Mouse (Mus musculus) spleen, adult 10 weeks (tissue): ENCODE data around the gene Gm12258. TPM values are rescaled to one million over a fixed set of nuclear protein-coding genes. Genes with fewer than 3 reads are reported as not detected.

ENCODE experiments used
- polyA plus RNA-seq: library from polyadenylated mRNA; stranded (reverse); fragments of 350-450 nt; fragmentation: Illumina TruSeq; extraction: RNeasy Lipid Tissue Mini Kit (QIAGEN cat#74804); gene quantifications from one replicate; pipeline ENCODE4 v1.2.3, GENCODE M21; 2015; ENCODE audit warnings: low replicate concordance; ENCODE audit not compliant: insufficient read depth

Gm12258 gene
- polyA plus RNA-seq: 16.5 TPM

DNA sequence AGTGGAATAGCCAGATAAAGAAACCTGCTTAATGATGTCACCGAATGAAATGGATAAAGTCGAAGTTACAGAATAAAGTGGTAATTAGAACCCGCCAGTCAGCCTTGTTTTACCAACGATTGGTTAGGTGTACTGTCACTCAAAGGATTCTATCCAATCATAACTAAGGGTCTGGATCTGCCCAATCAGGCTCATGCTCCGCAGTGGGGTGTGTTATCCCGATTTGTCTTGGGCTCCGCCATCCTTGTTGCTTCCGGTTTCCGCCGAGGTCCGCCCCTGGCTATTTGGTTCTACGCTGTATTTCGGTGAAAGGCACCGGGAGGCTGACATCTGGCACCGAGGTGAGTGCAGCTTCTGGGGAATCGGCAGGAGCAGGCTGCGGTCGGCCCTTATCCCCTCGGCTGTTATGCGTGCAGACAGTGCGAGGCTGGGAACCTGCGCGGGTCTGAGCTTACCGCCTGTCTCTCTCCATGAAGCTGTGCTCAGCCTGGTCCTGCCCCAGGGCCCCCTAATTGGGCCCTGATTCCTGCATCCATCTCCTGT lies at the start of gene Gm12258:
Gm12258 (plus strand) TSS at position 240 of the 543 bp plus-strand sequence.

DNA sequence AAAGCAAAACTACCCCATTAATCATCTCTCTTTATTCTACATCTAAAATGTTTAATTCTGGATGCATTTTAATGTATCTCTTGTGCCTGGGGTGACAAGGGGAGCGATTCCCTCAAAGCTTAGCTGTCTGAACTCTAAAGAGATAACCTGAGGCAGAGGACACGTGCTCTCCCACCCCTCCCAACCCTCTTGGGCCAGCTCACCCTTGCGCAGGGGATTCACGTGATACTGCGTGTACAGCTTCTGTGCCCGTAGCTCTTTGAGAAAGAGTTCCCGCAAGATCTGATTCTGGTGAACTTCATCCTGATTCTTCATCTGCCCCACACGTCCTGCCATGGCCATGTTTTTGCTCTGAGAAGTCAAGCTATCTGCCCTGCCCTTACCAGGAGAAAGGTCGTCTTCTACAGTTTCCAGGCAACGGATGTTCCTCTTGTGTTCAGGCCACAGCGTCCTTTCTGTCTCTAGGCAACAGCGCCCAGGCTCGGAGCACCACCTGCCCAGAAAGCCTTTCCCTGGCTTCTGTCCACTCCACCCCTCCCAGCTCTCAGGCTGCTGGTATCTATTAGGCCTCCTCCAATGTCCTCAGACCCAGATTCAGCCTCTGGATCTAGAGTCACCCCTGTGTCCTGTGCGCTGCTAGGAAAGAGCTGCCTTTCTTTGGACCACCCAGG lies 45.3 kb upstream of the Gm12258 start, which contains the start of gene Fam183b:
Fam183b (minus strand) TSS at position 403 of the 671 bp plus-strand sequence.

GRCm38 (mm10) chr11:58814700-58815099 lies 32.3 kb upstream of the Gm12258 start, which contains the start of gene Olfr313:
Olfr313 (plus strand) TSS chr11:58815000.

DNA sequence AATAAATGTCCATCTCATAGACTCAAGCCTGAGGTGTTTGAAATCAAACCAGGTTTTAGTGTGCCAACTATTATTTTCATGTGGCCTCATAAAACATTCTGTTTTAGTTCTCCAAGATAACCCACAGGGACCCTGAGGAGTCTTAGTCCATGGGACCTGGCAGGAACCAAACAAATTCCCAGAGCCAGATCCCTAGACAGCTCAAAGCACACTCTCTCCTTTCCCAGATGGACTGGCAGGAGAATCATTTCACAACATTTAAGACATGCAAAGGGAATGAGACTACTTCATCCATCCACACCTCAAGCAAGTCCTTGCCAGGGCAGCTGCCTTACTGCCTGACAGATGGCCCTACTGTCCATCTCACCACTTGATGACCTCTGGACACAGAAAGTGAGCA lies 18.0 kb upstream of the Gm12258 start, which contains the start of gene Olfr312:
Olfr312 (plus strand) TSS at position 301 of the 400 bp plus-strand sequence.

GRCm38 (mm10) chr11:58838951-58839350 lies 8.0 kb upstream of the Gm12258 start, which contains the start of gene Olfr311:
Olfr311 (plus strand) TSS chr11:58839251.

GRCm38 (mm10) chr11:58867039-58867953 lies 20.3 kb downstream of the Gm12258 start, which contains the start of gene 2810021J22Rik:
2810021J22Rik (plus strand) TSS chr11:58867216.

DNA sequence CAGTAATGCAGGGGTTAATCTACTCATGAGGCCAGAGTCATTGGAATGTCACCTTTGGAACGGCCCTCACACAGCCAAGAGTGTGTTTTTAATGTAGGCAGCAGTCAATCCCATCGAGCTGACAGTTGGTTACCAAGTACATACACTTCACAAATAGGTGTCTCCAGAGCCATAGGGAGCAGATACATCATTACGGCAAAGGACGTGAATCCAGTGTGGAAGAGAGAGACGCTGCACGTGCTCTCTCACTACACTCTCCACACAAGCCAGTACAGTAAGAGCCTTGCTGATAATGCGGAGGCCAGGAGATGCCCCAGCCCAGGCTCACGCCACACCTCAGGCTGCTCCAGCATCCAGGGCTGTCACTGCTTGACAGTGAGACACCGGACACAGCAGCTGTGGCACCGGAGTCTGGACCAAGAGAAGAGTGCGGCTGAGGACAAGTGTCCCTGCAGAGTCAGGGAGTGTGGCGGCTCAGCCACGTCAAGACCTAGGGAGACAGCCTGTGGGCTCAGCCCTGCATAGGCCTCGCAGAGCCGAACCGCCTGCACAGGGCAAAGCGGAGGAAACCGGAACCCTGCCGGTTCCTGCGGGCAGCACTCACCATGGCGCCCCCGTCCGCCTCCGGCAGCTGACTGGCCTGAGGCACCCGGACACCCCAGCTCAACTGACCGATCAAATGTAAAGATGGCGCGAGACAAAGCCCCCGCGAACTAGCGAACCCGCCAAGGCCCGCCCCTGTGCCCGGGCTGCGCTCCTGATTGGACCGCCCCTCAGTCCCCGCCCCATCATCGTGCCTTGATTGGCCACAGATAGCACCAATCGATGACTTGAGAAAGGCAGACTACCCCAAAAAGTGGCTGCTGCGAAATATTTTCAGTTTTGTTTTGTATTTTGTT lies 56.8 kb downstream of the Gm12258 start, which contains the start of gene Zfp39:
Zfp39 (minus strand) TSS at position 715 of the 899 bp plus-strand sequence.

Other genes starting within 250 kb of the Gm12258 start
- not detected for gene 2210407C18Rik, start 231.1 kb upstream of the Gm12258 start, polyA plus RNA-seq
- gene Olfr323, start 216.7 kb upstream of the Gm12258 start, polyA plus RNA-seq: not detected
- 2.3 TPM for gene Trim58, start 206.7 kb upstream of the Gm12258 start, polyA plus RNA-seq
- gene Olfr322, start 188.4 kb upstream of the Gm12258 start, polyA plus RNA-seq: not detected
- not detected for gene Olfr320, start 166.1 kb upstream of the Gm12258 start, polyA plus RNA-seq
- gene Olfr319, start 148.0 kb upstream of the Gm12258 start, polyA plus RNA-seq: not detected
- gene Olfr318, start 123.1 kb upstream of the Gm12258 start, polyA plus RNA-seq: not detected
- gene Olfr317, start 107.9 kb upstream of the Gm12258 start, polyA plus RNA-seq: not detected
- gene Olfr316, start 94.4 kb upstream of the Gm12258 start, polyA plus RNA-seq: not detected
- not detected for gene Olfr315, start 74.0 kb upstream of the Gm12258 start, polyA plus RNA-seq
- gene Olfr314, start 64.2 kb upstream of the Gm12258 start, polyA plus RNA-seq: not detected
- gene Fam183b, start 45.2 kb upstream of the Gm12258 start, polyA plus RNA-seq: not detected
- not detected for gene Olfr313, start 32.2 kb upstream of the Gm12258 start, polyA plus RNA-seq
- gene Olfr312, start 17.9 kb upstream of the Gm12258 start, polyA plus RNA-seq: not detected
- gene Olfr311, start 7.9 kb upstream of the Gm12258 start, polyA plus RNA-seq: not detected
- 10.1 TPM for gene 2810021J22Rik, start 20.1 kb downstream of the Gm12258 start, polyA plus RNA-seq
- gene Zfp39, start 57.1 kb downstream of the Gm12258 start, polyA plus RNA-seq: 7.4 TPM
- gene Btnl10, start 70.8 kb downstream of the Gm12258 start, polyA plus RNA-seq: 10.0 TPM
- gene Rnf187, start 91.8 kb downstream of the Gm12258 start, polyA plus RNA-seq: 68.8 TPM
- gene Hist3h2ba, start 101.8 kb downstream of the Gm12258 start, polyA plus RNA-seq: 1.5 TPM
- gene Hist3h2a, start 107.5 kb downstream of the Gm12258 start, polyA plus RNA-seq: 11.2 TPM
- gene Trim17, start 107.5 kb downstream of the Gm12258 start, polyA plus RNA-seq: 0.17 TPM
- 35.2 TPM for gene Trim11, start 130.9 kb downstream of the Gm12258 start, polyA plus RNA-seq